Mouse (Mus musculus): ENCODE measurements around the gene Pinlyp. TPM values are rescaled to one million over a fixed set of nuclear protein-coding genes. Genes with fewer than 3 reads are reported as not detected.

Gene Pinlyp
- not detected for total RNA-seq (2021)
- long read RNA-seq, experiment 1: 0 reads
- long read RNA-seq, experiment 2: 0 reads

DNA sequence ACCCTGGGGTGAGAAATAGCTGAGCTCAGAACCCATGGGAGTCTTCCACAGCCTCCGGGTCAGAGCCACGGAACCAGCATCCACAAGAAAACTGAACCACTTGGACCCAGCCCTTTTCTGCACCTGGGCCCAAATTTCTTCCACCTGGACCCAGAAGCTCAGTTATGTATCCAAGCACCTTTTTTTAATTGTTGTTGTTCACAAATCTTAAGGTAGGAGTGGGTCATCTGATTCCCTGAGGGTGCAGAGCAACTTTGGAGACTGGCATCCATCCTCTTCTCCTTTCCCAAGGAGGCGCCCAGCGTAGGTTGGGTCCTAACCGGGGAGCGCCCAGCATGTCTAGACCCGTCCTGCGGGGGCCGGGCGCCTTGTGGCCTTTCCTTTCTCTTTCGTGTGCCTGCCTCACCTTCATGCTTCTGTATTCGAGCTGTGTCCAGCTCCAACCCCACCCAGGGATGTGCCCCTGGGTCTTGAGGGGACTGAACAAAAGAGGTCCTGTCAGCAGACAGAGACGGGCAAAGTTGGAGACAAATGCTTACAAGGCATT is at the start of gene Pinlyp, which contains the start of gene Xrcc1:
Gene Pinlyp, minus strand, starts transcription at position 51 of the 547 bp plus-strand sequence.
Gene Xrcc1, plus strand, starts transcription at position 222 of the 547 bp plus-strand sequence.
- no peak for DNase-seq (ENCODE audit: low spot score)

DNA sequence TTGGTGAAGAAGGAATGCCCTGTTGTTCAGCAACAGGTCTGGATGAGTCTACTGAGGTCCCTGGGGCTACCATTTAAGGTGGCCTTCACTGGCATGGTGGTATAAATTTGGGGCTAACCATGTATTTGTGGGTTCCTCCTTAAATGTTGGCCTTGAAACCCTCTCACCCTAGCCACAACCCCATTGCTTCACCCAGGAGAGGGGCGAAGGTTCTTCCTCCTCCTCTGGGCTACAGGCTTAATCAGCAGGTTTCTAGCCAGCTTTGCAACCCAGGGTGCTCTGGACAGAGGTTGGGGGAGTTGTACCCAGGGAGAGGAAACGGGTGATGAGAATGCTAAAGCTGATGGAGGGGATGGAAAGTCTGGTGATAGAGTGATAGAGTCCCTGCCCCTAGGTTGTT is 49.5 kb upstream of the Pinlyp start:
- no peak for DNase-seq (ENCODE audit: low spot score)

DNA sequence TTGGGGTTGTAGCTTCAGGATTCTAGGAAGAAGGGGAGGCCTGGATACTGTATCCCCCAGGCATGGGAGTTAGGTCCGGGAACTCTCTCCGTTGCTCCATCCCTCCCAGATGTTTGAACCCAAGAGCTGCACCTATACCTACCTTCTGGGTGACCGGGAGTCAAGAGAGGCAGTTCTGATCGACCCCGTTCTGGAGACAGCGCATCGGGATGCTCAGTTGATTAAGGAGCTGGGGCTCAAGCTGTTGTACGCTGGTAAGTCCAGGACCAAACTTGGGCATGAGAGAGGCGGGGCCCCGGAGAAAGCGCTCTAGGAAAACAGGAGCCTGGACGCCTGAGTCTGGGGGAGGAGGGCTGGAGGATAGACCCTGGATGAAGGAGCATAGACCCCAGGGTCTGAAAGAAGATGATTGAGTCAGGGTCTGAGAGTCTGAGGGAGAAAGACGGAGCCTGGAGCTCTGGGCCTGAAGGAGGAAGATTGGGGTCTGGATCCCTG is 48.4 kb upstream of the Pinlyp start:
- no peak for DNase-seq (ENCODE audit: low spot score)

DNA sequence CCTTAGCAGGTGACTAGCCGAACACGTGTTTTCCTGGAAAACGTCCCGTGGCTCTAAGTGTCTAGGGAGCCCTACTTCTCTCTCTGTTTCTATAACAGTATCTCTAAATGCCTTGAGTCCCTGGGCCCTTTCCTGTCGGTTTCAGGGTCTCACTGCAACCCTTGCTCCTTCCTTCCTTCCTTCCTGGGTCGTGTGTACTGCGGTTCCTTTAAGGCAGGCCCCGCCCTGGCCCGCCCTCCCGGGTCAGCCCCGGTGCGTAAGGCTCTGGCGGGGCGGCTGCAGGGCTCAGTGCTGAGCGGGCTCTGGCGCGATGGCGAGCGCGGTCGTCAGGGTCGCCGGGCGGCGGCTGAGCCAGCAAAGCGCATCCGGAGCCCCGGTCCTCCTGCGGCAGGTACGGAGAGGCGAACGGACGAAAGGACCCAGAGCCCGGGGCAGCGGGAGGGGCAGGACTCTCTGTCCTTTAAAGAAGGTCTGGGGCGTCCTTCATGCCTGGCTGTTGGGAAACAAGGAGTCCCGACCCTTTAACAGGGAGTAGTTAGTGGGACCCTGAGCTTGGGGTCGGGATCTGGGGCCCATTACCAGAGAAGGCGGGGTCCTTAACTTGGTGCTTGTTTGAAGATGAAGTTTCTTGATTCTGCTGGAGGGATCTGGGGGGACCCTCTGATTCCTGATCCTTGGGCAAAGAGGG is 47.8 kb upstream of the Pinlyp start:
- DNase-seq (ENCODE audit: low spot score): peak; percentile 65

DNA sequence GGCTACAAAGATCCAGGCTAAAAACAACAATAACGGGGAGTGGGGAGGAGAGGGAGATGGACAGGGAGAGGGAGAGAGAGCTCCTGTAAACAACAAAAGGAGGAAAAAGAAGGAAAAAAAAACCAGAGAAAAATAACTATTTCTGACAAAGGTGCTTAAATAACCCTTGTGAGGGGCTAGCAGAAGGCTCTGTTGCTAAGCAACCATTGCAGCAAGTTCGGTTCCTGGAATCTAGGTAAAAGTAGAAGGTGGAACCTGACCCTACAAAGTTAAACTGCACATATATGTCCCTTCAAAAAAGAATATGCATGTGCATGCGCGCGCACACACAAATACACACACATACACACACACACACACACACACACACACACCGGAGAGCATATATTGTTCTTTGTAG is 46.9 kb upstream of the Pinlyp start:
- no peak for DNase-seq (ENCODE audit: low spot score)

DNA sequence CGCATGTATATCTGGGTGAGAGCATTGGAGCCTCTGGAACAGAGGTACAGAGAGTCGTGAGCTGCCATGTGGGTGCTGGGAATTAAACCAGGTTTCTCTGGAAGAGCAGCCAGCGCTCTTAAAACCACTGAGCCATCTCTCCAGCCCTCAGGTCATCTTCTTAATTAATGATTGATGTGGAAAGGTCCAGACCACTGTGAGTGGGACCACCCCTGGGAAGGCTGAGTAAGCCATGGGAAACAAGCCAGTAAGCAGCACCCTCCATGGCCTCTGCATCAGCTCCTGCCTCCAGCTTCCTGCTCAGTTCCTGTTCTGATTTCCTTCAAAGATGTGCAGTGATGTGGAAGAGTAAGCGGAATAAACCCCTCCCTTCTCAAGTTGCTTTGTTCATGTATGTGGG is 46.2 kb upstream of the Pinlyp start:
- DNase-seq (ENCODE audit: low spot score): no peak

DNA sequence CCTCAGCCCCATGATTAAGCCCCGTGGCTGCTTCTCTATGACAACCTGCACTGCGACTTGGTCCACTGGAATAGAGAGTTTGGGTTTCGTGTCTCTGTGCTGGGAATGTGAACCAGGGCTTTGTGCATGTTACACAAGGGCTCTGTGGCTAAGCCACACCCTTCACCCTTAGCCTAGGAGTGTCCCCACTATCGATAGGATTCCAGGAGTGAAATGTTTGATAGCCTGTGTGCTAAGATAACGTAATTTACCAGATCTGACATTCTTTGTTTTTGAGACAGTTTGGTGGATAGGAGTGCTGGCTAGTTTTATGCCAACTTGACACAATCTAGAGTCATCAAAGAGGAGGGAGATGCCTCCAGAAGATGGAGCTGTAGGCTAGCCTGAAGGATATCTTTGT is 45.8 kb upstream of the Pinlyp start:
- DNase-seq (ENCODE audit: low spot score): no peak

DNA sequence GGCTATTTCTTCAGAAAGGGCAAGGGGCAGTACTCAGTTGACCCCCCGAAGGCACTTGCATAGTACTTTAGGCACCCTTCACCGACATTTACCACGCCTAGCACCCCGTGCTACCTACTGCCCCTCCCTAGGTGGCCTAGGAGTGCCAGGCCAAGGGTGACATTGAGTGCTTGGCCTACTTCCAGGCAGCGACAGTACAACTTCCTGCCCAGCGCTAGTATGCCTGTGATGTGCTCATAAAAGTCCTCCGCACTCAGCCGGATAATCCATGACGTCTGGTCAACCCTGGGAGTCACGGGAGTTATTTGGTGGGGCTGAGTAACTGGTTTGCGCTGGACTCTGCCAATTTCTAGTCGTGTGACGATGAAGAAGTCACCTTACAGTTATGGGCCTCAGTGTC is 42.4 kb upstream of the Pinlyp start:
- DNase-seq (ENCODE audit: low spot score): no peak

DNA sequence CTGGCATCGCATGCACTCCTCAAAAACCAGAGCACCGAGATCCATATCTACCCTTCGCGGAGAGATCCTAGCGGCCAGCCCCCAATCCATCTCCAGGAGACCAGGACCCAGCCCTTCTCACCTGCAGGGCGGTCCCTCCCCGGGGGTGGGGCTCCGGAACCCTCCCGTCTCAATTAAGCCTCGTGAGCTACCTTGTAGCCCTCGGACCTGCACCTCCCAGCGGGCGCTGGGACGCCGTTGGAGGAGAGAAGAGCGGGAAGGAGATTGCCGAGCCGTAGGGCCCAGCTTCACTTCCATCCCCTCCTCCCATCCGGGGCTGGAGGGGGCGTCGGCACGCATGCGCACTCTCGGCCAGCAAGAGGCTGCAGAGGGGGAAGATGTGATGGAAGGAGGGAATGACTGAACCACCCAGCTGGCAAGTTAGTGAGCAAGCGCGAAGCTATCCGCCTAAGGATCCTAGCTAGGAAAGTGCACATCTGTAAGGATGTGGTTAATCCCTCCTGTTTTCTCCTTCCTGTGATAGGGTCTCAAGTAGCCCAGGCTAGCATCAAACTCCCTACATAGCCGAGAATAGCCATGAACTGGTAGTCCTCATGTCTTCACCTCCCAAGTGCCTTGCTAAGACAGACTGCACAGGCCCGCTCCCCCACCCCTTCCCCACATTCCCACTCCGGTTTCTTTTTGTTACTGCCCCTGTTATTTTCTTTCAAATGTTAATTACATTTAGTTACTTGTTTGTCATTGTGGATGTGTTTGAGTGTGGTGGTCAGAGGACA is 41.6 kb upstream of the Pinlyp start, which contains the start of the genes Ethe1 and Zfp575:
Gene Ethe1, plus strand, starts transcription at position 214 of the 776 bp plus-strand sequence.
Gene Zfp575, minus strand, starts transcription at position 312 of the 776 bp plus-strand sequence.
- peak; percentile 21 for DNase-seq (ENCODE audit: low spot score)

DNA sequence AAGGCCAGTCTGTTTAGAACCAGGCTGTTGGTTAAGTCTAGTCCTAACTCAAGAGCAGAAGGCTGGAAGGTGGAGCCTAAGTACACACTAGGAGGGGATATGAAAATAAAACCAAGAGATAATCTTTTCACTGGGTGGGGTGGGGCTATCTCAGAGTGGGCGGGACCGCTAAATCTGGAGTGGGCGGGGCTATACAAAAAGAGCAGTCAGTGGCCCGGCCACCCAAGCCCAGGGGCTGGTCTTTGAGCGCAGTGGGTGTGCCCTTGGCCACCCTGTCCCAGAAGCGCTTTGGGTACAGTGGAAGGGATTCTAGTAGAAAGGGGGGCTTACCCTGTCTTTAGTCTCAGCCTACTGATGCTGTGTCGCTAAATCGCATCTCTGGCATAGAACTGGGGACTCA is 40.9 kb upstream of the Pinlyp start:
- DNase-seq (ENCODE audit: low spot score): no peak

DNA sequence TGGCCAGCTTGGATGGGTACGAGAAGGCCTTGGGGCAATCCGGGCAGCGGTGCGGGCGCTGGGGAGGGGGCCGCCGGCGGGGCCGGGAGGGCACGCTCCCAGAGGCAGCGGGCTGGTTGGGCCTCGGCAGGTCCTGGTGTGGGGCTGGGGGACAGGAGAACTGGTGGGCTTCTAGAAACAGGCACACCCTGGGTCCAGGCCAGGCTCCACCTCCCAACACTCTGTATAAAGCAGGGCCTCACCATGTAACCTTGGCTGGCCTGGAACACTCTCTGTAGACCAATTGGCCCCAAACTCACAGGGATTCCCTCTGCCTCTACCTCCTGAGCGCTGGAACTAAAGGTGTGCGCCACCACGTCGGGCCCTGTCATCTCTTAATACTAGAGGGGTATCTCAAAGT is 40.1 kb upstream of the Pinlyp start:
- DNase-seq (ENCODE audit: low spot score): no peak

DNA sequence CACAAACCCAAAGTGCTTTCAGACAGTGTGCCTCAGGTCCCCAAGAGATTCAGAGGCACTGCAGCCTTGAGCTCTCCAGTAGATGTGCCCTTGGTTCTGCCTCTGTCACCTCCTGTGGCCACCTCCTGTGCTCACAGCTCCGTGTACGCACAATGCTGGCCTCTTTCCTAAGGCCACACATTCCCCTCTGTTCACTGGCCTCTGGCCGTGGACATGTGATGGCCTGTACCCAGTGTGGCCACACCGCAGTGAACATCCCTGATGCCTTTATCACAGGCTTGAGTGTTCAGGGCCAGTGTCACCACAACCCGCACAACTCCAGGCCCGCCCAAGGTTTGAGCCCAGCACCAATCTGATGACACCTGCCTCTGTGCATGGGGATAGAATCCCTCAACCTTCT is 39.0 kb upstream of the Pinlyp start:
- DNase-seq (ENCODE audit: low spot score): no peak

DNA sequence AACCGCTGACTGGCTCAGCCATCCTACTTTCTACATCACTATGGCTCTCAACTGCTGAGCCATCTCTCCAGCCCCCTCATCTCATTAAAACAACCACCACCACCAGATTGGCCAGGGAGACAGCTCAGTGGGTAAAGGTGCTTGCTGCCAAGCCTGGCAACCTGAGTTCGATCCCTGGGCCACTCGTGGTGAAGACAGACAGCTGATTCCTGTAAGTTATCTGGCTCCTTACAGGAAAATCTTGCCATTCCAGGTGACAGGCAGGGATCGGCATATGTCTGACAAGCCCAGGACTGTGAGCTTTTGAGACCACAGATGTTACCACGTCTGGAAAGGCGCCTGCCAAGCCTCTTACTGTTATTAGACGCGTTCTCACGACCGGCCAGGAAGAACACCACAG is 31.9 kb upstream of the Pinlyp start:
- DNase-seq (ENCODE audit: low spot score): no peak

DNA sequence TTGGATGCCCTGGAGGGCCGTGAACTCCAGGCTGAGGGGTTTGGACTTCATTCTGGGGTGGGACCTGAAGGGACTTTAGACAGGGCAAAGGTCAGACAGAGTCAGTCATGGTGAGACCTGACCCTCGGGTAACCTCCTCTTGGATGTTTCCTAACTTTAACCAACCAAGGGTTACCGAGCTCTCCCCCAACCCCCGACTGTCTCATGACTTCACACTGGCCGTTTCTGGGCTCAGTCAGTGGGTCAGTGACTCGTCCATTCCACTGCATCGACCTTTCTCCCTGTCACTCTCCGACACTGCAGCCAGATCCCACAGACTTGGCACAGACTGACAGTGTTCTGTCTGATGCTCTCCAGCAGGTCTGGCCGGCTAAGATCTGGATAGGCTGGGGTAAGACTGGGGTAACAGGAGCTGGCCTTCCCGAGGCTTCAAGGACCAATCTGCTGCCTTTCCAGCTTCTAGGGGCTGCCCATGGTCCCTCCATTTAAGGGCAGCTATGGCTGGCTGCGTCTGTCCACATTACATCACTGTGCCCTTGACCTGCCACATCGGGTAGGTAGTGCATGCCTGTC is 28.4 kb upstream of the Pinlyp start:
- DNase-seq (ENCODE audit: low spot score): no peak

DNA sequence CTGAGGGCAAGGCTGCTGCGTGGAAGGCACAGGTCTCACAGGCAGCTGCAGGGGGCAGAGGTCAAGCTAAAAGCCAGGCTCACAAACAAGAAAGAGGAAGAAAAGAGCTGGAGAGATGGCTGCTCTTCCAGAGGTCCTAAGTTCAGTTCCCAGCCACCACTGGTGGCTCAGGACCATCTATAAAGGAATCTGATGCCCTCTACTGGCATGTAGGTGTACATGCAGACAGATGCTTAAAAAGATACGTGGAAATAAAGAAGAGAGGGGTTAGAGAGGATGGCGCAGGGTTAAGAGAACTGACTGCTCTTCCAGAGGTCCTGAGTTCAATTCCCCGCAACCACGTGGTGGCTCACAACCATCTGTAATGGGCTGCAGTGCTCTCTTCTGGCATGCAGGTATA is 26.5 kb upstream of the Pinlyp start:
- DNase-seq (ENCODE audit: low spot score): no peak

DNA sequence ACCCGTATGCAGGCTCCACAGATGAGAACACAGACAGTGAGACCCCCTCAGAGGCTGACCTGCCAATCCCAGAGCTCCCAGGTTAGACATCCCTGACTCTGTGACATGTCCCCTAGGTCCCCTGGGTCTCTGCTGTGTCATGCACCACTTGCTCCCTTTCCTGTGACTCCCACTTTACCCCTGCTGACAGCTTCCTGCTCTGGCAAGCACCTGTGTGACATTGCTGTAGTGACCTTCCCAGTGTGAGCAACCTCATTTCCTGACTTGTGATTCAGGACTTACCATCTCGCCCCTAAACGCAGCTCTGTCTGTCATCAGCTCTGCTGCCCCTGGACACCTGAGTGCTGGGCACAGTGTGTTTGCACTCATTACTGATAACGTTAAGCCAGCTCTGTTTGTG is 25.2 kb upstream of the Pinlyp start:
- DNase-seq (ENCODE audit: low spot score): no peak

DNA sequence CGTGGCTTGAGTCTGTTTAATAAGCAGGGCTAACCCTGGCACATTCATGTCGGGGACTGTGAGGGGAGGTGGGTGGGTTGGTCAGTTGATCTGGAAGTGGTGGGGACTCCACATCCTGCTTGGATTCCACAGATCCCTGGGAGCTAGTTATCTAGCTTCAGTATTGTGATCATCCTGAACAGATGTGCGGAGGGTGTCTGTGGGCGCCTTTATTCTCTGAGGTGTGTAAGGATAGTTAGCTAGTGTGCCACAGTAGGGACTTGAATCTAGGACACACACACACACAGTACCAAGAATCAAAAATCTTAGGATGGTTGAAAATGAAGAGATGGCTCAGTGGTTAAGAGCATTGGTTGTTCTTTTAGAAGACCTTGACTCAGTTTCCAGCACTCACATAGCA is 22.6 kb upstream of the Pinlyp start:
- no peak for DNase-seq (ENCODE audit: low spot score)

DNA sequence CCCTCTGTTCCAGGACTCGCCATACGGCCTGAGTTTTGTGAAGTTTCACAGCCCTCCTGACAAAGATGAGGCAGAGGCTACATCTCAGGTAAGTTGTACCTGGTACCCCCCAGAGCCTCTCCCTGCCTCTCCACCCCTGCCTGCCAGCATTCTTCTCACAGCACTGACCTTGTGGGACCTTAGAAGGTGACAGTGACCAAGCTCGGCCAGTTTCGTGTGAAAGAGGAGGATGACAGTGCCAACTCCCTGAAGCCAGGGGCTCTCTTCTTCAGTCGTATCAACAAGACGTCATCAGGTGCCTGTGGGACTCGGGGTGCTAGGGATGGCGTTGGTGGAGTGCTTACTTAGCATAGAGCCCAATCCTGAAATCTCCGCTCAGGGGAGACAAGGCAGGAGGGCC is 20.3 kb upstream of the Pinlyp start:
- DNase-seq (ENCODE audit: low spot score): no peak

DNA sequence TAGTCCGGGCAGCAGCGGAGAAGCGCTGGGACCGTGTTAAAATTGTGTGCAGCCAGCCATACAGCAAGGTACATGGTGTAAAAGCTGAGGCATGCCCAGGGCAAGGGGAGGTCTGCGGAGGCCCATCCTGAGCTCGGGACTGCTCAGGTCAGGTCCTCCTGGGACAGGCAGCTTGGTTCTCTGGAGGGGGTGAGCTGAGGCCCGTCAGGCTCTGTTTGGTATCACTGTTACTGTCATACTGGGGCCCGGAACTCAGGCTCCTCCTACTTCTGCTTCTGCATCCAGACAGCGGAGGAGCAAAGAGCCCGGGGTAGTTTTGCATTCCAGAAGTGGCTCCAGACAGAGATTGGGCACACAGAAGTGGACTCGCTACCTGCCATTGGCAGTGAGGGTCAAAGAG is 19.7 kb upstream of the Pinlyp start:
- no peak for DNase-seq (ENCODE audit: low spot score)

DNA sequence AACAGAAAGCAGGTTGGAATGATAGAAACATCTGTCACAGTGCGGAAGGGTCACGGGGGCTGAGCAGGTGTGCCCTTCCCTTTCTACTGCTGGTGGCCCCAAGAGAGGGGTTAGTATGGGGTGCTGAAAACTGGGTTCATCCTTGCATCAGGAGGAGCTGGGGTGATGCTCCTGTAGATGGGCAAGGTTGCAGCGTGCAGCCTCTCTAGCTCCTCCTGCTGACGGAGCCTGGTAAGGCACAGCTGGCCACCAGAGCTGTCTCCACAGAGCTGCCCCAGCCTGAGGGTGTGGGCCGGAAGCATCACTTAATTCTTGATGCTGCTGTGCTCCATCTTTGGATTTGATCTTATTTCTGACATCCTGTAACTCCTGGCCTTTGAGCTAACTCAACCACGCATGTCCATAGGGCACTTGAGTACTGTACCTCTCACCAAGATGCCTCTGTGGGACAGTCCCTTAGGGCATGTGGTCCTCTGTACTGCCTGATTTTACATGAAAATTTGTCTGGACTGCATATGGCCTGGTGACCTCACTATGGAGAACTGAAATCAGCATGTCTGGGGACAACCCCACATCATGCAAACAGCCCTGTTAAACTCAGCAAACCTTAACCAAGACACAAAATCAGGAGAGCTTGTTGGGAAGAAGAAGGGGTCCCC is 18.8 kb upstream of the Pinlyp start:
- DNase-seq (ENCODE audit: low spot score): peak; percentile 70

DNA sequence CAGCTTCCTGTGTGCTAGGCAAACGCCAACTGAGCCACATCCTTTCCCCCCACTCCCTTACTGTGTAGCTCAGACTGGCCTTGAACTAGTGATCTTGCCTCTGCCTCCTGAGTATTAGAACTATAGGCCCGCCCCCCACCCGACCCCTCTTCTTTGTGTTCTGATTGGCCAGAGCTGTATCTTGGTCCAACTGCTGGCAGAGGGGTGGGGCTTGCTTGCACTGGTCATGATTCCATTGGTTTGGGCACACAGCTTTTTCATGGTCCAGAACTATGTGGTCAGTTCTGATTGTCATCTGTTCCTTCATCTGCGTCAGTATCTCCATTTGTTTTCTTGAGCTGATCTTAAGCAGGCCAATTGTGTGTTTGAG is 17.9 kb upstream of the Pinlyp start:
- no peak for DNase-seq (ENCODE audit: low spot score)

All from gastrocnemius, adult 18-20 months (tissue).